Mouse (Mus musculus): ENCODE data around the gene Myh9. TPM values are rescaled to one million over a fixed set of nuclear protein-coding genes. Genes with fewer than 3 reads are reported as not detected.

Myh9 gene
- polyA plus RNA-seq, 1 experiment from 2014 or later, result 14.8 TPM

GRCm38 (mm10) chr15:77883697-77884010 lies 41.7 kb upstream of the Myh9 start:
- Histone ChIP-seq H3K27me3 (ENCODE audit: control insufficient read depth, insufficient read depth, low read length) (no peaks in the 10 kb centered on the region), H3K4me3 (replicated peaks; ENCODE audit: low read depth, low read length) (no peak overlapping the region), H3K4me2 (ENCODE audit: low read length) (no peak overlapping the region), H3K4me1 (ENCODE audit: control insufficient read depth, insufficient read depth, low read length) (no peaks in the 10 kb centered on the region), H3K9me3 (ENCODE audit: control insufficient read depth, low read length) (no peaks in the 10 kb centered on the region), H3K9ac (replicated peaks; ENCODE audit: low read length) (no peak overlapping the region), H3K27ac (replicated peaks; ENCODE audit: low read depth, low read length) (no peak overlapping the region), H3K36me3 (ENCODE audit: control insufficient read depth, insufficient read depth, low read length) (no peaks in the 10 kb centered on the region)
- no peak for ATAC-seq (ENCODE audit: low FRiP score, low TSS enrichment)
- WGBS, result 75% methylated on average over 4 of the region's 4 CpGs
- no peak for DNase-seq

DNA sequence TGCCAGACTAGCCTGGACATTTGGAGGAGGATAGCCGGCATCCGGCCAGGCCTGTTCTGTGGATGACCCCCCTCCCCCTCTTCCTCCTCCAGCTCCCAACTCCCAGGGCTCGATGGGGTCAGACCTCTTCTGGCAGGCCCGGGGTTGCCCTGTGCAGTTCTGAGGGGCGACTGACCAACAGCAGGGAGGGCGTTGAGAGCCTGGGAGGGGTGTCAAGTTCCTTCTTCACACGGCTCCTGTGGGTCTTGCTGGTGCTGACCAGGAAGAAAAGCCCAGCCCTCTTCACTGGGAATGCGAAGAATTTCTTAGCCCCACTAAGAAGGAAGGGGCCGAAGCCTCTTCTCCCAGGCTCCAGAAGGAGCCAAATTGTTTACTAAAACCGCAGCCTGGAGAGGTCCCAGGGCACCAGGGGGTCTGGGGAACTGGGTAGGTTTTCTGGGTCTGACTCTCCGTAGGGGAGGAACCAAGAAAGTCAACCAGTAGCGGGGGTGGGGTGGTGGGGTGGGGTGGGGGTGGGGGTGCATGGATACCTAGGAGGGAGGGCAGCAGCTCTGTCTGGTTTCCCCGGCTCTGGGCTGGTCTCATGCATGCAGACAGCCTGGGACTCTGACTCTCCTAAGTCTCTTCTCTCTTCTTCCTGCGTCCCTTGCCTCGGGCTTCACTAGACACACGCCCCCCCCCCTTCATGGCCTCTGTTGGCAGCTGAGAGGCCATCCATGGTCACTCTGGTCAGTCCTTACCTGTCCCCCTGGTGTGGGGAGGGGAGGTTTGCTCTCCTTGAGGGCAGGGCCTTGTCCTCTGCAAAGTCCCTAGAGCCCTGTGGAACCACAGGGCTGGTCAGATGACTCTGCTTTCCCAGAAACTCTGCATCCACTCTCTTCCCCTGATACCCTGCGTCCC lies 41.1 kb upstream of the Myh9 start:
- no peak overlapping the region for H3K4me3 ChIP-seq (replicated peaks; ENCODE audit: low read depth, low read length)
- ATAC-seq (ENCODE audit: low FRiP score, low TSS enrichment) (no peak), DNase-seq (no peak)
- no peaks in the 10 kb centered on the region for H3K4me1 ChIP-seq (ENCODE audit: control insufficient read depth, insufficient read depth, low read length)
- H3K9me3 ChIP-seq (ENCODE audit: control insufficient read depth, low read length), result no peaks in the 10 kb centered on the region
- no peak overlapping the region for H3K9ac ChIP-seq (replicated peaks; ENCODE audit: low read length)
- H3K4me2 ChIP-seq (ENCODE audit: low read length), result no peak overlapping the region
- 16% methylated on average over 16 of the region's 17 CpGs for WGBS
- no peak overlapping the region for H3K27ac ChIP-seq (replicated peaks; ENCODE audit: low read depth, low read length)
- no peaks in the 10 kb centered on the region for H3K27me3 ChIP-seq (ENCODE audit: control insufficient read depth, insufficient read depth, low read length)
- no peaks in the 10 kb centered on the region for H3K36me3 ChIP-seq (ENCODE audit: control insufficient read depth, insufficient read depth, low read length)

GRCm38 (mm10) chr15:77882297-77882696 lies 40.3 kb upstream of the Myh9 start:
- Histone ChIP-seq H3K4me1 (ENCODE audit: control insufficient read depth, insufficient read depth, low read length) (no peaks in the 10 kb centered on the region), H3K27ac (replicated peaks; ENCODE audit: low read depth, low read length) (no peak overlapping the region), H3K4me2 (ENCODE audit: low read length) (no peak overlapping the region), H3K4me3 (replicated peaks; ENCODE audit: low read depth, low read length) (no peak overlapping the region), H3K9ac (replicated peaks; ENCODE audit: low read length) (no peak overlapping the region), H3K9me3 (ENCODE audit: control insufficient read depth, low read length) (no peaks in the 10 kb centered on the region), H3K27me3 (ENCODE audit: control insufficient read depth, insufficient read depth, low read length) (no peaks in the 10 kb centered on the region), H3K36me3 (ENCODE audit: control insufficient read depth, insufficient read depth, low read length) (no peaks in the 10 kb centered on the region)
- WGBS, result 72% methylated on average over 6 of the region's 6 CpGs
- ATAC-seq (ENCODE audit: low FRiP score, low TSS enrichment), result no peak
- DNase-seq, result no peak

DNA sequence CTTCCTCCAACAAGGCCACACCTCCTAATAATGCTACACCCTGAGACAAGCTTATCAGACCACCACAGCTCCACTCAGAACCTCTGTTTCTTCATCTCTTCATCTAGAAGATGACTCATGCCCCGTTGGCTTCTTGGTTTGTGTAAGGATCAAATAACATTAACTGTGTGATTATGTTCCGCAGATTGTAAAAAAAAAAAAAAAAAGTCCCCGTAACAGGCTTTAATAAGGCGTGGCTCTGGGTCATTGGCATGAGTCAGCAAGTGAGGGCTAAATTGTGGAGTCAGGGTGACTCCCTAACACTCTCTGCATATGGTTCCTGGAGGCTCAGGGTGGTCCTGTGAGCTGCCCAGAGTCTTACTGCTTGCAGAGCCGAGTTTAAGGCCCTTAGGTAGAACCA lies 39.7 kb upstream of the Myh9 start:
- H3K9ac ChIP-seq (replicated peaks; ENCODE audit: low read length), result no peak overlapping the region
- H3K27me3 ChIP-seq (ENCODE audit: control insufficient read depth, insufficient read depth, low read length), result no peaks in the 10 kb centered on the region
- DNase-seq (no peak), ATAC-seq (ENCODE audit: low FRiP score, low TSS enrichment) (no peak)
- no peaks in the 10 kb centered on the region for H3K36me3 ChIP-seq (ENCODE audit: control insufficient read depth, insufficient read depth, low read length)
- H3K4me1 ChIP-seq (ENCODE audit: control insufficient read depth, insufficient read depth, low read length), result no peaks in the 10 kb centered on the region
- H3K4me2 ChIP-seq (ENCODE audit: low read length), result no peak overlapping the region
- WGBS, result 76% methylated on average over 5 of the region's 5 CpGs
- H3K4me3 ChIP-seq (replicated peaks; ENCODE audit: low read depth, low read length), result no peak overlapping the region
- H3K9me3 ChIP-seq (ENCODE audit: control insufficient read depth, low read length), result no peaks in the 10 kb centered on the region
- H3K27ac ChIP-seq (replicated peaks; ENCODE audit: low read depth, low read length), result no peak overlapping the region

DNA sequence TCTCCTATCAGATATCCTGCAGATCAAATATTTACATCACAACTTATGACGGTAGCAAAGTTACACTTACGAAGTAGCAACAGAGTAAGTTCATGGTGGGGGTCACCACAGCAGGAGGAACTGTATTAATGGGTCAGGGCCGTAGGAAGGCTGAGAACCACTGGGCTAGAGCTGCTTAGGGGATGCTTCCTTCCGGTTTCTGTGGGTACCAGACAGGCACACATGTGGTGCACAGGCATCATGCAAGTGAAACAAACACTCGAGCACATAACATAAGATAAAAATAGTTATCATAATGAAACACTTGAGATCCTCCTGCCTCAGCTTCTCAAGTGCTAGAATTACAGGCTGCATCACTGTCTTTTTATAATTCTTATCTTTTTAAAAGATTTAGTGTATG lies 38.8 kb upstream of the Myh9 start:
- H3K4me1 ChIP-seq (ENCODE audit: control insufficient read depth, insufficient read depth, low read length), result no peaks in the 10 kb centered on the region
- no peak overlapping the region for H3K4me2 ChIP-seq (ENCODE audit: low read length)
- no peak overlapping the region for H3K4me3 ChIP-seq (replicated peaks; ENCODE audit: low read depth, low read length)
- DNase-seq (no peak), ATAC-seq (ENCODE audit: low FRiP score, low TSS enrichment) (no peak)
- H3K27ac ChIP-seq (replicated peaks; ENCODE audit: low read depth, low read length), result no peak overlapping the region
- H3K27me3 ChIP-seq (ENCODE audit: control insufficient read depth, insufficient read depth, low read length), result no peaks in the 10 kb centered on the region
- no peak overlapping the region for H3K9ac ChIP-seq (replicated peaks; ENCODE audit: low read length)
- WGBS, result 82% methylated on average over 5 of the region's 5 CpGs
- H3K36me3 ChIP-seq (ENCODE audit: control insufficient read depth, insufficient read depth, low read length), result no peaks in the 10 kb centered on the region
- no peaks in the 10 kb centered on the region for H3K9me3 ChIP-seq (ENCODE audit: control insufficient read depth, low read length)

GRCm38 (mm10) chr15:77879756-77880155 lies 37.8 kb upstream of the Myh9 start:
- 90% methylated on average over 3 of the region's 3 CpGs for WGBS
- no peak overlapping the region for H3K4me2 ChIP-seq (ENCODE audit: low read length)
- no peak for DNase-seq
- ATAC-seq (ENCODE audit: low FRiP score, low TSS enrichment), result no peak
- H3K9me3 ChIP-seq (ENCODE audit: control insufficient read depth, low read length), result no peaks in the 10 kb centered on the region
- no peak overlapping the region for H3K9ac ChIP-seq (replicated peaks; ENCODE audit: low read length)
- H3K36me3 ChIP-seq (ENCODE audit: control insufficient read depth, insufficient read depth, low read length), result no peaks in the 10 kb centered on the region
- no peaks in the 10 kb centered on the region for H3K27me3 ChIP-seq (ENCODE audit: control insufficient read depth, insufficient read depth, low read length)
- no peak overlapping the region for H3K4me3 ChIP-seq (replicated peaks; ENCODE audit: low read depth, low read length)
- H3K27ac ChIP-seq (replicated peaks; ENCODE audit: low read depth, low read length), result no peak overlapping the region
- H3K4me1 ChIP-seq (ENCODE audit: control insufficient read depth, insufficient read depth, low read length), result no peaks in the 10 kb centered on the region

GRCm38 (mm10) chr15:77877209-77877608 lies 35.2 kb upstream of the Myh9 start:
- Histone ChIP-seq H3K27me3 (ENCODE audit: control insufficient read depth, insufficient read depth, low read length) (no peaks in the 10 kb centered on the region), H3K4me1 (ENCODE audit: control insufficient read depth, insufficient read depth, low read length) (no peaks in the 10 kb centered on the region), H3K9ac (replicated peaks; ENCODE audit: low read length) (no peak overlapping the region), H3K4me3 (replicated peaks; ENCODE audit: low read depth, low read length) (no peak overlapping the region), H3K4me2 (ENCODE audit: low read length) (no peak overlapping the region), H3K36me3 (ENCODE audit: control insufficient read depth, insufficient read depth, low read length) (no peaks in the 10 kb centered on the region), H3K9me3 (ENCODE audit: control insufficient read depth, low read length) (no peaks in the 10 kb centered on the region), H3K27ac (replicated peaks; ENCODE audit: low read depth, low read length) (no peak overlapping the region)
- ATAC-seq (ENCODE audit: low FRiP score, low TSS enrichment) (no peak), DNase-seq (no peak)
- WGBS, result 70% methylated on average over 2 of the region's 2 CpGs

GRCm38 (mm10) chr15:77876716-77877115 lies 34.7 kb upstream of the Myh9 start:
- ATAC-seq (ENCODE audit: low FRiP score, low TSS enrichment) (no peak), DNase-seq (no peak)
- 91% methylated on average over 3 of the region's 3 CpGs for WGBS
- no peak overlapping the region for H3K4me3 ChIP-seq (replicated peaks; ENCODE audit: low read depth, low read length)
- H3K27me3 ChIP-seq (ENCODE audit: control insufficient read depth, insufficient read depth, low read length), result no peaks in the 10 kb centered on the region
- no peak overlapping the region for H3K27ac ChIP-seq (replicated peaks; ENCODE audit: low read depth, low read length)
- no peak overlapping the region for H3K9ac ChIP-seq (replicated peaks; ENCODE audit: low read length)
- no peak overlapping the region for H3K4me2 ChIP-seq (ENCODE audit: low read length)
- no peaks in the 10 kb centered on the region for H3K9me3 ChIP-seq (ENCODE audit: control insufficient read depth, low read length)
- H3K36me3 ChIP-seq (ENCODE audit: control insufficient read depth, insufficient read depth, low read length), result no peaks in the 10 kb centered on the region
- H3K4me1 ChIP-seq (ENCODE audit: control insufficient read depth, insufficient read depth, low read length), result no peaks in the 10 kb centered on the region

DNA sequence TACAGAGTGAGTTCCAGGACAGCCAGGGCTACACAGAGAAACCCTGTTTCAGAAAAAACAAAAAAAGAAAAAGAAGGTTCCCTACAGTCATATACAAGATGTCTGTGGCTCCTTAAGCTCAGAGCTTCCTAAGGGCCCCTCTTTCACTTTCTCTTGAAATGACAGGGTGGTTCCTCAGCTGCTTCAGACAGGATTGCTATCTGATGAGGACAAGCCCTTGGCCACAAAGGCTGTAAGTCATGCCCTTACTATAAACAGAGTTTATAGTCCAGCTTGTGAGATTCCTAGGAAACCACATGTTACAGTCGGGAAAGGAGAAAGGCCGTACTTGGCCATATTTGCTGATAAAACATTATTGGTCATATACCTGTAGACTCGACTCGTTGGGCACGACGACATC lies 34.0 kb upstream of the Myh9 start:
- H3K27me3 ChIP-seq (ENCODE audit: control insufficient read depth, insufficient read depth, low read length), result no peaks in the 10 kb centered on the region
- H3K4me3 ChIP-seq (replicated peaks; ENCODE audit: low read depth, low read length), result no peak overlapping the region
- ATAC-seq (ENCODE audit: low FRiP score, low TSS enrichment) (no peak), DNase-seq (no peak)
- no peak overlapping the region for H3K9ac ChIP-seq (replicated peaks; ENCODE audit: low read length)
- 95% methylated on average over 6 of the region's 6 CpGs for WGBS
- no peaks in the 10 kb centered on the region for H3K4me1 ChIP-seq (ENCODE audit: control insufficient read depth, insufficient read depth, low read length)
- H3K9me3 ChIP-seq (ENCODE audit: control insufficient read depth, low read length), result no peaks in the 10 kb centered on the region
- H3K4me2 ChIP-seq (ENCODE audit: low read length), result no peak overlapping the region
- H3K27ac ChIP-seq (replicated peaks; ENCODE audit: low read depth, low read length), result no peak overlapping the region
- no peaks in the 10 kb centered on the region for H3K36me3 ChIP-seq (ENCODE audit: control insufficient read depth, insufficient read depth, low read length)
